Mouse (Mus musculus) gastrocnemius, postnatal 36 days (tissue): ENCODE results near the gene Mcrip2. TPM values are rescaled to one million over a fixed set of nuclear protein-coding genes. Genes with fewer than 3 reads are reported as not detected.
A peak's percentile ranks its signal among the peaks of the same experiment; 100 is the strongest.

ENCODE experiments used
- DNase-seq, 2 experiments: peaks; one replicate each; pipeline ENCODE4 v3.0.0; 2022
- intact Hi-C: fragments of 180-260 bp; cut with DNase I; formaldehyde crosslinking; loops from one replicate; pipeline ENCODE4 v1.15.1; 2025
- microRNA-seq, 2 experiments: library from miRNA; unstranded; fragments of <30 nt; microRNA quantifications; one replicate each; pipeline ENCODE4 v1.2.0; 2021
- total RNA-seq, 2 experiments: library from RNA; stranded (reverse); gene quantifications; 2 replicates each; pipeline ENCODE4 v1.2.3; 2021

Mcrip2 gene
- total RNA-seq, 2 experiments from 2014 or later: 87.2 to 102 TPM

GRCm38 (mm10) chr17:25825984-25826570, 42.5 kb downstream of the Mcrip2 start:
- intact Hi-C loops: loop anchor here (10.0 kb wide), 1 partner anchor 931 kb away; the partner anchor contains the start of genes Eme2, Mrps34 and Nme3
- no peak for DNase-seq

DNA sequence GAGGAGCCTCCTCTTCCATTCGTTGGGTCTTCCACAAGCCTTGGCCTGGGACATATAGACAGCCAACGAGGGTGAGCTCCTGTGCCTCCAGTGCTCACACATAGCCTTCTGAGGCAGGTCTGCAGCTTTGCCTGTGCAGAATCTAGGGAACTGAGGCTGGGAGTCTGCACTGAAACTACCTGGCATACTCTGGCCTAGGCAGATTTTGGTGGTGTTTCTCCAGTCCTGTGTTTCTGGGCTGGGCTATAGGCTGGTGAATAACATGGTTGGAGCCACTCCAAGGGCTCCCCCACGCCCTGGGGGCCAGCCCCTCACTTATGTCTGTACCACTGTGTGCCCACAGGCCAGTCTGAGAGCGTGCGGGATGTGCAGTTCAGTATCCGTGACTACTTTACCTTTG, 43.3 kb downstream of the Mcrip2 start:
- intact Hi-C loops: loop anchor here (10.0 kb wide), 1 partner anchor 931 kb away; the partner anchor contains the start of genes Eme2, Mrps34 and Nme3
- DNase-seq: no peak

DNA sequence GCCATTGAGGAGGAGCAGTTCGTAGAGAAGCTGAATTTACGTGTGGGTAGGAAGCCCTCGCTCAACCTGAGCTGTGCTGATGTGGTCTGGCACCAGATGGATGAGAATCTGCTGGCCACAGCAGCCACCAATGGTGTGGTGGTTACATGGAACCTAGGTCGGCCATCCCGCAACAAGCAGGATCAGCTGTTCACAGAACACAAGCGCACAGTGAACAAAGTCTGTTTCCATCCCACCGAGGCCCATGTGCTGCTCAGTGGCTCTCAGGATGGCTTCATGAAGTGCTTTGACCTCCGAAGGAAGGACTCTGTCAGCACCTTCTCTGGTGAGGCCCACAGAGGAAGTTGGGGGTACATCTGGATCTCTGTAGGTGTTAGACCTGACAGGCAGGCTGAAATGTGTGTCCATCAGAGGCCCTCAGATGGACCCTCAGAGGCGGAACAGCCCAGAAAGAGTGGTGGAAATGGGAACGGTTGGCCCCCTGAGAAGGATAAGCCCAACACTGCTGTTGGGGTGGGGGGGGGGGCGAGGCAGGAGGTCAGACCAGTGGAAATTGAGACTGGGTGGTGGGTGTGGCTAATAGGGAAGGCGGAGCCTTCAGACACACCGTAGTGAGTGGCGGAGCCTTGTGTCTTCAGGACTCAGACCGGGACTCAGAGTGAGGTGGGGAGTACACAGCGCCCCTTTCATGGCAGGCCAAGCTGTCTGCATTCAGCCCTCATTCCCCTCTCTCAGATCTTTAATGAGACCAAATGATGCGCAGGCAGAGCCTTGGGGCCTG, 44.0 kb downstream of the Mcrip2 start:
- intact Hi-C loops: loop anchor here (10.0 kb wide), 1 partner anchor 930 kb away; the partner anchor contains the start of genes Eme2, Mrps34 and Nme3
- DNase-seq: no peak

DNA sequence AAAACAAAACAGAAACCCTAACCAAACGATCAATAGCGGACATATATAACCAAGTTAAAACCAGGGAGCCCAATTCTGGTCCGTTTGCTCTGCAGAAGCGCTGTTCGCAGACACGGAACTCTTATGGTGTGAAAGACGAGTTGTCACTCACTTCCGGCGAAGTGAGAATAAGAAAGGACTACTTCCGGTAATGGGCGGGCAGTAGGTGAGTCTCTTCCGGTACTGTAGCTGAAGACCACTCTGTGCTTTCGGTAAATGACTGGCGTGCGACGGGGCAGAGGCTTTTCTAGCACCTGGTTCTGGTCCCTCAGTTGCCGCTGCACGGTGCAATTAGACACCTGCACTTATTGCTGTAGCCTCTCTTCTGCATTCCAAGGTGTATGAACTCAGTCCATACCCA, 45.1 kb downstream of the Mcrip2 start, which contains the start of gene Wdr24:
Wdr24 (plus strand) TSS at position 176 of the 400 bp plus-strand sequence.
- peak; percentile 51 to 71 for DNase-seq
- intact Hi-C loops: loop anchor here (10.0 kb wide), 1 partner anchor 929 kb away; the partner anchor contains the start of genes Eme2, Mrps34 and Nme3

GRCm38 (mm10) chr17:25818851-25819780, 49.4 kb downstream of the Mcrip2 start:
- intact Hi-C loops: no loop called here
- DNase-seq: peak in 1 of 2 experiments; percentile 4

DNA sequence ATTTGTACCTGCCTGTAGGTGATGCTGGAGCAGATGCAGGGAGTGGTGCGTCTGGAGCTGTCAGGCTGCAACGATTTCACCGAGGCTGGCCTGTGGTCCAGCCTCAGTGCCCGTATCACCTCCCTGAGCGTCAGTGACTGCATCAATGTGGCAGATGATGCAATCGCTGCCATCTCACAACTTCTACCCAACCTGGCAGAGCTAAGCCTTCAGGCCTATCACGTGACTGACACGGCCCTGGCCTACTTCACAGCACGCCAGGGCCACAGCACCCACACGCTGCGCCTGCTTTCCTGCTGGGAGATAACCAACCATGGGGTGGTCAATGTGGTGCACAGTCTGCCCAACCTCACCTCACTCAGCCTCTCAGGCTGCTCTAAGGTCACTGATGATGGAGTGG, 50.9 kb downstream of the Mcrip2 start:
- DNase-seq: no peak
- intact Hi-C loops: no loop called here

Small RNA genes within 50 kb of the gene (microRNA-seq; reads per million reads assigned to microRNA genes)
- 0 reads per million in 2 experiments for gene Mir3082

Other genes starting within 250 kb of the Mcrip2 start
- gene Gng13, start 151.6 kb downstream of the Mcrip2 start, total RNA-seq: not detected
- under 1 TPM; 0.41 to 0.49 TPM for gene Chtf18, start 141.3 kb downstream of the Mcrip2 start, total RNA-seq
- gene Rpusd1, start 141.1 kb downstream of the Mcrip2 start, total RNA-seq: 1 to 10 TPM; 2.5 to 3.1 TPM
- gene Mslnl, start 132.7 kb downstream of the Mcrip2 start, total RNA-seq: not detected
- under 1 TPM in 1 of 2 experiments, not detected in 1; 0.44 TPM for gene Msln, start 114.4 kb downstream of the Mcrip2 start, total RNA-seq
- 10 to 100 TPM; 26.0 to 30.5 TPM for gene Narfl, start 95.0 kb downstream of the Mcrip2 start, total RNA-seq
- 10 to 100 TPM in 1 of 2 experiments, 1 to 10 TPM in 1; 8.7 to 10.1 TPM for gene Haghl, start 83.1 kb downstream of the Mcrip2 start, total RNA-seq
- not detected for gene Ccdc78, start 82.2 kb downstream of the Mcrip2 start, total RNA-seq
- gene Fam173a, start 75.9 kb downstream of the Mcrip2 start, total RNA-seq: 10 to 100 TPM; 34.8 to 38.9 TPM
- not detected for gene AC134908.4, start 73.1 kb downstream of the Mcrip2 start, total RNA-seq
- 10 to 100 TPM; 48.4 to 50.8 TPM for gene Metrn, start 71.6 kb downstream of the Mcrip2 start, total RNA-seq
- 1 to 10 TPM; 1.2 to 1.5 TPM for gene Fbxl16, start 59.7 kb downstream of the Mcrip2 start, total RNA-seq
- gene Wdr24, start 45.1 kb downstream of the Mcrip2 start, total RNA-seq: 1 to 10 TPM; 8.9 to 9.3 TPM
- 10 to 100 TPM; 13.4 to 13.6 TPM for gene Jmjd8, start 39.9 kb downstream of the Mcrip2 start, total RNA-seq
- 10 to 100 TPM; 85.4 to 86.0 TPM for gene Stub1, start 35.4 kb downstream of the Mcrip2 start, total RNA-seq
- gene Rhbdl1, start 31.5 kb downstream of the Mcrip2 start, total RNA-seq: 10 to 100 TPM; 23.2 to 27.7 TPM
- 10 to 100 TPM; 18.6 to 19.2 TPM for gene Gm20683, start 27.0 kb downstream of the Mcrip2 start, total RNA-seq
- 10 to 100 TPM; 63.4 to 68.4 TPM for gene Rhot2, start 23.9 kb downstream of the Mcrip2 start, total RNA-seq
- gene Wdr90, start 7.3 kb downstream of the Mcrip2 start, total RNA-seq: 1 to 10 TPM in 1 of 2 experiments, under 1 TPM in 1; 0.39 to 1.6 TPM
- 10 to 100 TPM; 28.9 to 32.2 TPM for gene Mettl26, start 6.3 kb upstream of the Mcrip2 start, total RNA-seq
- under 1 TPM; 0.59 to 0.69 TPM for gene Wfikkn1, start 12.1 kb upstream of the Mcrip2 start, total RNA-seq
- 10 to 100 TPM in 1 of 2 experiments, 1 to 10 TPM in 1; 8.5 to 10.8 TPM for gene Rab40c, start 51.0 kb upstream of the Mcrip2 start, total RNA-seq
- 10 to 100 TPM; 24.1 to 27.4 TPM for gene Pigq, start 76.2 kb upstream of the Mcrip2 start, total RNA-seq
- gene Nhlrc4, start 76.2 kb upstream of the Mcrip2 start, total RNA-seq: not detected
- gene A930017K11Rik, start 83.8 kb upstream of the Mcrip2 start, total RNA-seq: not detected
- gene Capn15, start 117.0 kb upstream of the Mcrip2 start, total RNA-seq: 1 to 10 TPM; 5.4 to 6.5 TPM
- 10 to 100 TPM; 57.9 to 61.5 TPM for gene Rab11fip3, start 200.8 kb upstream of the Mcrip2 start, total RNA-seq
- gene Decr2, start 221.6 kb upstream of the Mcrip2 start, total RNA-seq: 1 to 10 TPM; 2.3 to 2.8 TPM
- 1 to 10 TPM; 1.0 to 1.7 TPM for gene Nme4, start 226.8 kb upstream of the Mcrip2 start, total RNA-seq
- gene Tmem8, start 244.5 kb upstream of the Mcrip2 start, total RNA-seq: 1 to 10 TPM in 1 of 2 experiments, under 1 TPM in 1; 0.69 to 1.4 TPM